Mouse (Mus musculus) neural tube, embryonic 14.5 days (tissue): ENCODE results near the gene Espnl. TPM values are rescaled to one million over a fixed set of nuclear protein-coding genes. Genes with fewer than 3 reads are reported as not detected.

ENCODE experiments used
- ATAC-seq: fragments of 200-750 bp; cut with Nextera tagmentation; 2 replicates; pipeline ENCODE4 v1.8.0; 2017; ENCODE audit warnings: low read depth, mild to moderate bottlenecking, moderate TSS enrichment, moderate library complexity
- H3K27ac ChIP-seq: fragments of 300-500 bp; sonication (generic); 2 replicates; pipeline ENCODE4 v1.5.1; 2014; ENCODE audit warnings: low read depth, mild to moderate bottlenecking, control low read depth, low read length, moderate library complexity, mixed read lengths
- H3K27me3 ChIP-seq: fragments of 300-500 bp; sonication (generic); 2 replicates; pipeline ENCODE4 v1.6.1; 2014; ENCODE audit warnings: low read length; ENCODE audit not compliant: control insufficient read depth, insufficient read depth
- H3K36me3 ChIP-seq: fragments of 300-500 bp; sonication (generic); 2 replicates; pipeline ENCODE4 v1.6.1; 2014; ENCODE audit warnings: low read length, mixed read lengths; ENCODE audit not compliant: control insufficient read depth, insufficient read depth
- H3K4me1 ChIP-seq: fragments of 300-500 bp; sonication (generic); 2 replicates; pipeline ENCODE4 v1.6.1; 2014; ENCODE audit warnings: low read length; ENCODE audit not compliant: control insufficient read depth, insufficient read depth
- H3K4me2 ChIP-seq: fragments of 300-500 bp; sonication (generic); 2 replicates; pipeline ENCODE4 v1.6.1; 2014; ENCODE audit warnings: mild to moderate bottlenecking, low read depth, low read length, control low read depth
- H3K4me3 ChIP-seq: fragments of 300-500 bp; sonication (generic); 2 replicates; pipeline ENCODE4 v1.5.1; 2014; ENCODE audit warnings: low read depth, low read length, control low read depth, mixed read lengths
- H3K9ac ChIP-seq: fragments of 300-500 bp; sonication (generic); replicated peaks from 2 replicates; pipeline ENCODE4 v1.6.1; 2014; ENCODE audit warnings: low read depth, mild to moderate bottlenecking, control low read depth, low read length, mixed read lengths
- H3K9me3 ChIP-seq: fragments of 300-500 bp; sonication (generic); 2 replicates; pipeline ENCODE4 v1.6.1; 2016; ENCODE audit warnings: low read length; ENCODE audit not compliant: control insufficient read depth
- WGBS: fragments of 180-500 bp; shearing (Covaris S2); extraction: QIAGEN DNeasy Blood & Tissue Kit; methylation state at CpG from one replicate; pipeline ENCODE4 v1.1.7; 2014; 5-methylcytosine and 5-hydroxymethylcytosine counted together
- polyA plus RNA-seq: library from polyadenylated mRNA; unstranded; fragments of >200 nt; fragmentation: Nextera tagmentation; extraction: Ambion mirVana; gene quantifications from 2 replicates; pipeline ENCODE4 v1.2.1, GENCODE M21; 2014

The Espnl gene
- polyA plus RNA-seq, 1 experiment from 2014 or later: 0.11 TPM

DNA sequence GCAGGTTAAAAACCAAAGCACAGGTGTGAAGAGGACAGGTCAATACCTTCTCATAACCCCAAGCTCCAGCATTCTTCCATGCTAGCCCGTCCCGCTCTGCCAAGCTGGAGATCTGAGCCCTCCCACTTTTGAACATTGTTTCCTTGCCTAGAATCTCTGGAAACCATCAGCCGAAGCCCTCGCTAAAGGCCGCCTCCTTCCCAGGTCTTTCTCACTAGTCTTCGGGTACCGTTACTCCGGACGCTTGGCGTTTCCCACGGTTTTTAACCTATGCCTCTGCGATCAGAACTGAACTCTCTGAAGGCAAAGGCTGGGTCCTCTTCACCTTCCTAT, 76.0 kb downstream of the Espnl start:
- no peak; the same call in 1 of the 2 replicates for ATAC-seq

More for the DNA sequence above, 76.0 kb downstream of the Espnl start:
- H3K4me3 ChIP-seq: peak overlapping the region; percentile 95
- H3K27ac ChIP-seq: peak overlapping the region; percentile 88
- H3K4me2 ChIP-seq: peak overlapping the region; percentile 95
- H3K9me3 ChIP-seq: no peaks in the 10 kb centered on the region
- no peaks in the 10 kb centered on the region; the same call in 1 of the 2 replicates for H3K36me3 ChIP-seq
- H3K4me1 ChIP-seq: peaks cover 17% of the 10 kb centered on the region
- 1% methylated on average over 12 of the region's 12 CpGs for WGBS
- H3K9ac ChIP-seq: peak overlapping the region; percentile 84
- no peaks in the 10 kb centered on the region for H3K27me3 ChIP-seq

Other genes starting within 250 kb of the Espnl start
- gene Rbm44, start 177.0 kb upstream of the Espnl start, polyA plus RNA-seq: 0.06 and 0.39 TPM in 2 replicates
- 8.3 and 15.8 TPM in 2 replicates for gene Ramp1, start 142.3 kb upstream of the Espnl start, polyA plus RNA-seq
- gene Ube2f, start 71.8 kb upstream of the Espnl start, polyA plus RNA-seq: 60.2 and 61.9 TPM in 2 replicates
- 8.4 and 11.6 TPM in 2 replicates for gene Scly, start 23.7 kb upstream of the Espnl start, polyA plus RNA-seq
- gene Klhl30, start 28.9 kb downstream of the Espnl start, polyA plus RNA-seq: 0.17 TPM in 1 of 2 replicates, not detected in the other
- gene Erfe, start 44.4 kb downstream of the Espnl start, polyA plus RNA-seq: 0.17 TPM in 1 of 2 replicates, not detected in the other
- 145 and 150 TPM in 2 replicates for gene Ilkap, start 76.7 kb downstream of the Espnl start, polyA plus RNA-seq
- 100 and 101 TPM in 2 replicates for gene Hes6, start 92.0 kb downstream of the Espnl start, polyA plus RNA-seq
- 3.7 and 7.5 TPM in 2 replicates for gene Per2, start 137.2 kb downstream of the Espnl start, polyA plus RNA-seq
- 7.7 and 8.7 TPM in 2 replicates for gene Traf3ip1, start 172.6 kb downstream of the Espnl start, polyA plus RNA-seq
- 14.4 and 20.0 TPM in 2 replicates for gene Asb1, start 218.5 kb downstream of the Espnl start, polyA plus RNA-seq